Mouse (Mus musculus) midbrain, embryonic 15.5 days (tissue): ENCODE measurements at regions not wholly inside any gene's neighbourhood (a gene's known extent, or its start where the extent isn't known, plus 50 kb on each side); places are given as distances from the start of the nearest gene placed in this dataset.

Experiments used
- ATAC-seq: fragments of 200-750 bp; cut with Nextera tagmentation; replicated peaks from 2 replicates; pipeline ENCODE4 v1.8.0; 2017; ENCODE audit warnings: moderate TSS enrichment
- H3K27ac ChIP-seq: fragments of 300-500 bp; sonication (generic); 2 replicates; pipeline ENCODE4 v1.5.1; 2015; ENCODE audit warnings: mild to moderate bottlenecking, inconsistent platforms
- H3K27me3 ChIP-seq: fragments of 300-500 bp; sonication (generic); replicated peaks from 2 replicates; pipeline ENCODE4 v1.6.1; 2015; ENCODE audit warnings: inconsistent platforms
- H3K36me3 ChIP-seq: fragments of 300-500 bp; sonication (generic); replicated peaks from 2 replicates; pipeline ENCODE4 v1.6.1; 2015; ENCODE audit warnings: inconsistent platforms
- H3K4me1 ChIP-seq: fragments of 300-500 bp; sonication (generic); 2 replicates; pipeline ENCODE4 v1.6.1; 2015; ENCODE audit warnings: inconsistent platforms
- H3K4me2 ChIP-seq: fragments of 300-500 bp; sonication (generic); 2 replicates; pipeline ENCODE4 v1.6.1; 2015; ENCODE audit warnings: inconsistent platforms, mild to moderate bottlenecking, moderate library complexity
- H3K4me3 ChIP-seq: fragments of 300-500 bp; sonication (generic); 2 replicates; pipeline ENCODE4 v1.5.1; 2015; ENCODE audit warnings: mild to moderate bottlenecking, inconsistent platforms
- H3K9ac ChIP-seq: fragments of 300-500 bp; sonication (generic); 2 replicates; pipeline ENCODE4 v1.6.1; 2015; ENCODE audit warnings: mild to moderate bottlenecking, inconsistent platforms
- H3K9me3 ChIP-seq: fragments of 300-500 bp; sonication (generic); 2 replicates; pipeline ENCODE4 v1.6.1; 2016; ENCODE audit warnings: inconsistent platforms
- WGBS: fragments of 180-500 bp; shearing (Covaris S2); methylation state at CpG from one replicate; pipeline ENCODE4 v1.1.7; 2015; ENCODE audit warnings: mixed read lengths; 5-methylcytosine and 5-hydroxymethylcytosine counted together

DNA sequence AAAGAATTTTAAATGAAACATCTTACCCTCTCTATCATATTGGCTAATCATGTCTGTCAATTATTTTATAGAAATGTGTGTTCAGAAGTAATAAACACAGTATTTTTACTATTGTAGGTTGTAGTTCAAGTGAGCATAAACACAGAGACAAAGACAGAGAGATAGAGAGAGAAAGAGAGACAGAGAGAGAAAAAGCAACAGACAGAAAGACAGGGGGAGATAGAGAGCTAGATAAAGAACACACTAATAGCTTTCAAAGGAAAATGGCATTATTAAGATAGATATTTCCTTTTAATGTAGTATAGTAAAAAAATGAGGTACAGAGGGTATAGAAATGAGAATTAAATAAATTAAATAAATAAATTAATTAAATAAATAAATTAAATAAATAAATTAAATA lies 624.4 kb upstream of the Fam84a start:
- H3K9me3 ChIP-seq = no peaks in the 10 kb centered on the region
- H3K4me1 ChIP-seq = no peaks in the 10 kb centered on the region
- H3K9ac ChIP-seq = no peak overlapping the region
- no peak overlapping the region for H3K27ac ChIP-seq
- no peak overlapping the region for H3K4me3 ChIP-seq
- ATAC-seq = no peak
- no peaks in the 10 kb centered on the region for H3K36me3 ChIP-seq
- H3K27me3 ChIP-seq = no peaks in the 10 kb centered on the region
- no peak overlapping the region for H3K4me2 ChIP-seq

DNA sequence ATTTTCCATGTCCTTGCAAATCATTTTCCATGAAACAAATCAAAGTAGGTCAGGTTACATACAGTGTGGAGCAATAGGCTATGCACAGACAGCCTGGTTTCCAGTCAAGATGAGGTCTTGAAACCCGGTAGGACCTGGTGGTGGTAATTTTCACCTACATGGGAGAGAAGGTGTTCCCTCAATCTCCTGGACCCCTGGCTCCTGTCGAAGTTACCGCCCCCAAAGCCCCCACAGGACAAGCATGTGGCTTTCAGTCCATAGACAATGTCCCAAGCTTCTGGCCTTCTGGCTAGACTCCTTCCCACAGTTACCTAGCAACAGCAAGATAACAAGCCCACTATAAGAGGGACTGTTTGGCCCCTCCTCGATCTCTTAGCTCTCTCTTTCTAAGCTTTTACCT lies 600.7 kb upstream of the Fam84a start:
- Histone ChIP-seq H3K36me3 (no peaks in the 10 kb centered on the region), H3K4me3 (no peak overlapping the region), H3K9ac (no peak overlapping the region), H3K27ac (no peak overlapping the region), H3K27me3 (no peaks in the 10 kb centered on the region), H3K9me3 (no peaks in the 10 kb centered on the region), H3K4me2 (no peak overlapping the region), H3K4me1 (no peaks in the 10 kb centered on the region; the same call in 1 of the 2 replicates)
- 71% methylated on average over 4 of the region's 4 CpGs for WGBS
- no peak for ATAC-seq

DNA sequence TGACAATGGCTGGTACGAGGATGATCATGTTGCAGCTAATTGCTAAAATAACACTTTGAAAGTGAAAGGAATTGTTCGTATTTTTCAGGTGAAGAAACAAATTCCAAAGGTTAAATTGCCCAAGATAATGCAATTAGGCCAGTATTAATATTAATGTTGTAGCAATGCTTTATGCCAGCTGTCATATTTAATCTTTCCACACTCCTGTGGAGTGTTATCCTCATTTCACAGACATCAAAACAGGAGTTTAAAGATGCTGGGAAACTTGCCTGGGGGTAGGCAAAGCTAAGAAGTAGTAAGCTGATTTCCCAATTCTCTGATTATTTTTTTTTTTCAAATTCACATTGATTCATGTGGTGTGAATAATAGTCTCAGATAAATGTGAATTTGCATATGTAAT lies 595.5 kb upstream of the Fam84a start:
- peak; percentile 88 for ATAC-seq
- Histone ChIP-seq H3K4me2 (no peak overlapping the region), H3K9ac (no peak overlapping the region), H3K36me3 (no peaks in the 10 kb centered on the region), H3K27ac (no peak overlapping the region), H3K4me3 (no peak overlapping the region), H3K4me1 (no peaks in the 10 kb centered on the region; the same call in 1 of the 2 replicates), H3K9me3 (no peaks in the 10 kb centered on the region), H3K27me3 (no peaks in the 10 kb centered on the region)
- WGBS = 46% methylated on average over 2 of the region's 2 CpGs
